9 mouse cellular contexts compared by ENCODE assay signal in the genomic region with DNA sequence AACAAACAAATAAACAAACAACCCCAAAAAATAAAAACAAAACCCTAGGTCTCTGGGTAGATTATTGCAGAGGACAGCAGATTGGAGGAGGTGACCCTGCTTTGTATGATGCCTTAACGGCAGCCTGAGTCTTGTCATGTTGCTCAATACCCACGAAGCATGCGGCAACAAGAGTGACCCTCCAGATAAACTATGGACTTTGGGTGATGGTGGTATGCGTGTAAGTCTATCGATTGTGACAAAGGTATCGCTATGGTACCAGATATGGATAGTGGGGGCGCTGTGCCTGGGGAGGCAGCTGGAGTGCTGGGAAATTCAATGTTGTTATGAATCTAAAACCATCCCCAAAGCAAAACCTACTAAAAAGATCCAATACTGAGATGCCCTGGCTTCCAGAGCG. TPM values are rescaled to one million over a fixed set of nuclear protein-coding genes. Genes with fewer than 3 reads are reported as not detected.
DNase-seq lines count a peak whose midpoint lies in the region; ATAC-seq and TF ChIP-seq lines count a peak whose summit lies in the region.
"Had no signal": no experiment of that assay in that cellular context is flagged by ENCODE, and none has a peak within 500 bp of the region (broad histone marks: within the 10 kb centered on the region; RNA-seq: fewer than 3 reads in every experiment).

No protein-coding gene starts in this region.

- no peak for ATAC-seq in heart, embryonic 15.5 days (replicated peaks; ENCODE audit: insufficient number of reproducible peaks, insufficient read depth, low FRiP score, low read depth)
- no peak for ATAC-seq in embryonic facial prominence, embryonic 15.5 days (ENCODE audit: insufficient number of reproducible peaks, low FRiP score, low TSS enrichment, low read depth)
- ATAC-seq in liver, postnatal 0 days, result peak; percentile 86
- ATAC-seq in hindbrain, embryonic 13.5 days (ENCODE audit: low FRiP score), result no peak
- ATAC-seq in cerebellum, adult (ENCODE audit: insufficient number of reproducible peaks, low FRiP score, low TSS enrichment), result no peak
- ATAC-seq: forebrain, embryonic 14.5 days had no signal

- peak overlapping the region; percentile 56; the same call in 1 of the 2 replicates for H3K27ac ChIP-seq in heart, embryonic 15.5 days
- peak overlapping the region; percentile 69 for H3K27ac ChIP-seq in embryonic facial prominence, embryonic 15.5 days (replicated peaks)
- H3K27ac ChIP-seq in liver, postnatal 0 days (ENCODE audit: low read depth), result peak overlapping the region; percentile 95
- H3K27ac ChIP-seq in hindbrain, embryonic 13.5 days, result no peak overlapping the region

- H3K36me3 ChIP-seq in heart, embryonic 15.5 days, result no peaks in the 10 kb centered on the region
- H3K36me3 ChIP-seq in embryonic facial prominence, embryonic 15.5 days, result no peaks in the 10 kb centered on the region
- H3K36me3 ChIP-seq in liver, postnatal 0 days (replicated peaks; ENCODE audit: insufficient read depth, low read length), result no peaks in the 10 kb centered on the region
- H3K36me3 ChIP-seq in hindbrain, embryonic 13.5 days, result no peaks in the 10 kb centered on the region

- no peak overlapping the region for H3K9ac ChIP-seq in heart, embryonic 15.5 days
- H3K9ac ChIP-seq in embryonic facial prominence, embryonic 15.5 days, result no peak overlapping the region
- 0 out of 2 replicates have a peak overlapping the region, but pooled peaks have one; percentile 18 for H3K9ac ChIP-seq in liver, postnatal 0 days (replicated peaks)
- H3K9ac ChIP-seq in hindbrain, embryonic 13.5 days, result no peak overlapping the region

- H3K4me3 ChIP-seq in heart, embryonic 15.5 days, result no peak overlapping the region
- no peak overlapping the region for H3K4me3 ChIP-seq in embryonic facial prominence, embryonic 15.5 days (replicated peaks)
- no peak overlapping the region for H3K4me3 ChIP-seq in liver, postnatal 0 days (ENCODE audit: low read depth, low read length)
- no peak overlapping the region for H3K4me3 ChIP-seq in hindbrain, embryonic 13.5 days

- H3K9me3 ChIP-seq in heart, embryonic 15.5 days (replicated peaks), result no peaks in the 10 kb centered on the region
- no peaks in the 10 kb centered on the region for H3K9me3 ChIP-seq in embryonic facial prominence, embryonic 15.5 days (replicated peaks)
- H3K9me3 ChIP-seq in liver, postnatal 0 days (ENCODE audit: low read length), result no peaks in the 10 kb centered on the region
- H3K9me3 ChIP-seq in hindbrain, embryonic 13.5 days, result no peaks in the 10 kb centered on the region

- no peak for DNase-seq in heart, adult 8-10 months (ENCODE audit: low spot score)
- peak; percentile 17 for DNase-seq in 416B (ENCODE audit: low read depth)
- DNase-seq in liver, postnatal 0 days, result peak; percentile 57
- DNase-seq in cerebellum, adult 8-10 months, result no peak

- no peaks in the 10 kb centered on the region for H3K27me3 ChIP-seq in heart, embryonic 15.5 days
- no peaks in the 10 kb centered on the region for H3K27me3 ChIP-seq in embryonic facial prominence, embryonic 15.5 days
- H3K27me3 ChIP-seq in liver, postnatal 0 days (ENCODE audit: insufficient read depth, low read length), result no peaks in the 10 kb centered on the region
- no peaks in the 10 kb centered on the region for H3K27me3 ChIP-seq in hindbrain, embryonic 13.5 days

- peak; percentile 30 for TF ChIP-seq CTCF in liver, postnatal 0 days (IDR thresholded peaks at IDR 0.05; ENCODE audit: low read depth)

- peak; percentile 88 for TF ChIP-seq EP300 in liver, postnatal 0 days (IDR thresholded peaks at IDR 0.05; ENCODE audit: low read depth)

- H3K4me1 ChIP-seq in heart, embryonic 15.5 days (replicated peaks), result peaks cover 24% of the 10 kb centered on the region
- H3K4me1 ChIP-seq in embryonic facial prominence, embryonic 15.5 days, result peaks cover 42% of the 10 kb centered on the region
- H3K4me1 ChIP-seq in liver, postnatal 0 days (ENCODE audit: insufficient read depth), result peaks cover 15% of the 10 kb centered on the region
- peaks cover 20% of the 10 kb centered on the region for H3K4me1 ChIP-seq in hindbrain, embryonic 13.5 days (replicated peaks)

- H3K4me2 ChIP-seq in heart, embryonic 15.5 days, result no peak overlapping the region
- 0 out of 2 replicates have a peak overlapping the region, but pooled peaks have one; percentile 6 for H3K4me2 ChIP-seq in embryonic facial prominence, embryonic 15.5 days (replicated peaks)
- H3K4me2 ChIP-seq in liver, postnatal 0 days (ENCODE audit: low read depth, low read length), result 0 out of 2 replicates have a peak overlapping the region, but pooled peaks have one; percentile 28
- H3K4me2 ChIP-seq in hindbrain, embryonic 13.5 days, result no peak overlapping the region

- WGBS in heart, embryonic 15.5 days, result 78% methylated on average over 8 of the region's 8 CpGs
- WGBS in embryonic facial prominence, embryonic 15.5 days, result 84% methylated on average over 8 of the region's 8 CpGs
- 63% methylated on average over 8 of the region's 8 CpGs for WGBS in liver, postnatal 0 days (ENCODE audit: insufficient replicate concordance)
- WGBS in hindbrain, embryonic 13.5 days, result 91% methylated on average over 8 of the region's 8 CpGs

RNA-seq across cellular contexts. Expression of gene Errfi1, which starts 55.4 kb away (rescaled TPM):
- 10.7 and 15.3 TPM in 2 replicates for polyA plus RNA-seq in heart, embryonic 15.5 days (2015; fragmentation: Nextera tagmentation; extraction: Ambion mirVana)
- 10 to 100 TPM in 2 of 4 experiments, 1 to 10 TPM in 2; 8.5 to 23.4 (median 11.4) TPM for total RNA-seq in heart, adult 8-10 months (2022)
- polyA plus RNA-seq in embryonic facial prominence, embryonic 15.5 days (2015; fragmentation: Nextera tagmentation; extraction: Ambion mirVana), result 32.1 and 32.8 TPM in 2 replicates
- polyA plus RNA-seq in liver, postnatal 0 days (2015; fragmentation: Nextera tagmentation; extraction: Ambion mirVana), result 141 and 148 TPM in 2 replicates
- polyA plus RNA-seq in hindbrain, embryonic 13.5 days (2015; fragmentation: Nextera tagmentation; extraction: Ambion mirVana), result 29.0 and 29.5 TPM in 2 replicates

Comparison
In these comparisons a context has a peak if more than half of its experiments do, and no peak if none do; other contexts are left out.
1. H3K4me2 ChIP-seq: peak in embryonic facial prominence, embryonic 15.5 days (single experiment) and liver, postnatal 0 days (single experiment); none in heart, embryonic 15.5 days (single experiment) and hindbrain, embryonic 13.5 days (single experiment).
2. DNase-seq: peak in 416B (single experiment) and liver, postnatal 0 days (single experiment); none in heart, adult 8-10 months (single experiment) and cerebellum, adult 8-10 months (single experiment).